Comparison of ENCODE assay signal across 10 mouse cellular contexts in genomic region chr10:121386347-121386746, GRCm38 (mm10). TPM values are rescaled to one million over a fixed set of nuclear protein-coding genes. Genes with fewer than 3 reads are reported as not detected.
DNase-seq lines count a peak whose midpoint lies in the region; ATAC-seq and TF ChIP-seq lines count a peak whose summit lies in the region.
"Had no signal": no experiment of that assay in that cellular context is flagged by ENCODE, and none has a peak within 500 bp of the region (broad histone marks: within the 10 kb centered on the region; RNA-seq: fewer than 3 reads in every experiment).

No protein-coding gene starts in this region.

- no peaks in the 10 kb centered on the region for H3K9me3 ChIP-seq in heart, embryonic 11.5 days (replicated peaks; ENCODE audit: control insufficient read depth, low read length)
- H3K9me3 ChIP-seq in neural tube, embryonic 11.5 days (ENCODE audit: control insufficient read depth, low read length), result no peaks in the 10 kb centered on the region
- no peaks in the 10 kb centered on the region for H3K9me3 ChIP-seq in neural tube, embryonic 15.5 days (replicated peaks)
- H3K9me3 ChIP-seq in hindbrain, postnatal 0 days (ENCODE audit: low read length), result no peaks in the 10 kb centered on the region
- H3K9me3 ChIP-seq: liver, embryonic 15.5 days had no signal

- peak overlapping the region; percentile 38; the same call in 1 of the 2 replicates for H3K27ac ChIP-seq in heart, embryonic 11.5 days (ENCODE audit: low read depth, low read length)
- no peak overlapping the region for H3K27ac ChIP-seq in neural tube, embryonic 11.5 days (ENCODE audit: low read depth, low read length)
- H3K27ac ChIP-seq in neural tube, embryonic 15.5 days (replicated peaks), result no peak overlapping the region
- H3K27ac ChIP-seq in hindbrain, postnatal 0 days, result no peak overlapping the region
- H3K27ac ChIP-seq: liver, embryonic 15.5 days had no signal

- H3K36me3 ChIP-seq in heart, embryonic 11.5 days (ENCODE audit: control insufficient read depth, insufficient read depth, low read length), result peaks cover 11% of the 10 kb centered on the region
- H3K36me3 ChIP-seq in neural tube, embryonic 11.5 days (ENCODE audit: control insufficient read depth, insufficient read depth, low read length), result peaks cover 3% of the 10 kb centered on the region
- H3K36me3 ChIP-seq in neural tube, embryonic 15.5 days, result peaks cover 91% of the 10 kb centered on the region
- peaks cover 75% of the 10 kb centered on the region for H3K36me3 ChIP-seq in hindbrain, postnatal 0 days (ENCODE audit: insufficient read depth, low read length)

- DNase-seq in heart, postnatal 4 days, result no peak
- peak; percentile 29 for DNase-seq in neural tube, embryonic 11.5 days (ENCODE audit: low spot score)
- DNase-seq in hindbrain, postnatal 0 days (ENCODE audit: low spot score), result peak; percentile 28
- no peak for DNase-seq in layer of hippocampus, adult 9-10 months (ENCODE audit: low spot score)
- DNase-seq in spleen, adult 12 weeks (ENCODE audit: low spot score), result no peak
- DNase-seq: layer of hippocampus, adult 9-11 months had no signal

- H3K4me1 ChIP-seq in heart, embryonic 11.5 days (ENCODE audit: control insufficient read depth, insufficient read depth, low read length), result peaks cover 19% of the 10 kb centered on the region
- H3K4me1 ChIP-seq in neural tube, embryonic 11.5 days (ENCODE audit: control insufficient read depth, insufficient read depth, low read length), result no peaks in the 10 kb centered on the region
- H3K4me1 ChIP-seq in neural tube, embryonic 15.5 days, result no peaks in the 10 kb centered on the region
- no peaks in the 10 kb centered on the region for H3K4me1 ChIP-seq in hindbrain, postnatal 0 days (ENCODE audit: insufficient read depth, low read length)
- H3K4me1 ChIP-seq: liver, embryonic 15.5 days had no signal

- 23% methylated on average over 9 of the region's 9 CpGs for WGBS in heart, embryonic 11.5 days (ENCODE audit: insufficient replicate concordance)
- WGBS in neural tube, embryonic 11.5 days, result 70% methylated on average over 9 of the region's 9 CpGs
- 65% methylated on average over 9 of the region's 9 CpGs for WGBS in neural tube, embryonic 15.5 days
- WGBS in hindbrain, postnatal 0 days, result 62% methylated on average over 9 of the region's 9 CpGs

- H3K4me2 ChIP-seq in heart, embryonic 11.5 days, result no peak overlapping the region
- no peak overlapping the region for H3K4me2 ChIP-seq in neural tube, embryonic 11.5 days (ENCODE audit: low read depth)
- H3K4me2 ChIP-seq in neural tube, embryonic 15.5 days, result no peak overlapping the region
- H3K4me2 ChIP-seq in hindbrain, postnatal 0 days (ENCODE audit: low read depth, low read length), result no peak overlapping the region
- H3K4me2 ChIP-seq: liver, embryonic 15.5 days had no signal

- no peak for ATAC-seq in heart, embryonic 11.5 days (replicated peaks; ENCODE audit: insufficient number of reproducible peaks, low FRiP score, low TSS enrichment)
- no peak for ATAC-seq in neural tube, embryonic 11.5 days (ENCODE audit: insufficient read depth, low FRiP score, low TSS enrichment)
- no peak for ATAC-seq in neural tube, embryonic 15.5 days (ENCODE audit: low FRiP score)
- 0 out of 2 replicates have a peak, but pooled peaks have one; percentile 27 for ATAC-seq in hindbrain, postnatal 0 days
- ATAC-seq: activated CD4-positive, CD25-positive, alpha-beta regulatory T cell, adult 4 months had no signal

- no peak overlapping the region for H3K4me3 ChIP-seq in heart, embryonic 11.5 days (ENCODE audit: low read depth, low read length)
- no peak overlapping the region for H3K4me3 ChIP-seq in neural tube, embryonic 11.5 days (ENCODE audit: low read depth, low read length)
- H3K4me3 ChIP-seq in neural tube, embryonic 15.5 days (replicated peaks), result no peak overlapping the region
- H3K4me3 ChIP-seq in hindbrain, postnatal 0 days (ENCODE audit: low read length), result no peak overlapping the region
- H3K4me3 ChIP-seq: liver, embryonic 15.5 days had no signal

- no peak for TF ChIP-seq CTCF in hindbrain, postnatal 0 days (IDR thresholded peaks at IDR 0.05; ENCODE audit: low read depth)

- H3K9ac ChIP-seq in heart, embryonic 11.5 days (ENCODE audit: low read depth, low read length), result no peak overlapping the region
- no peak overlapping the region for H3K9ac ChIP-seq in neural tube, embryonic 11.5 days (ENCODE audit: low read length)
- no peak overlapping the region for H3K9ac ChIP-seq in neural tube, embryonic 15.5 days (replicated peaks)
- no peak overlapping the region for H3K9ac ChIP-seq in hindbrain, postnatal 0 days (replicated peaks; ENCODE audit: low read length)
- H3K9ac ChIP-seq: liver, embryonic 15.5 days had no signal

- no peaks in the 10 kb centered on the region for H3K27me3 ChIP-seq in heart, embryonic 11.5 days (ENCODE audit: control insufficient read depth, insufficient read depth, low read length)
- no peaks in the 10 kb centered on the region for H3K27me3 ChIP-seq in neural tube, embryonic 11.5 days (ENCODE audit: control insufficient read depth, insufficient read depth, low read length)
- no peaks in the 10 kb centered on the region for H3K27me3 ChIP-seq in neural tube, embryonic 15.5 days (replicated peaks)
- no peaks in the 10 kb centered on the region for H3K27me3 ChIP-seq in hindbrain, postnatal 0 days (ENCODE audit: insufficient read depth, low read length)
- H3K27me3 ChIP-seq: liver, embryonic 15.5 days had no signal

RNA-seq across cellular contexts. Expression of gene Gns, which starts 21.5 kb away (rescaled TPM):
- polyA plus RNA-seq in heart, embryonic 11.5 days (2014; fragmentation: Nextera tagmentation; extraction: Ambion mirVana), result 33.6 and 38.3 TPM in 2 replicates
- total RNA-seq in heart, postnatal 4 days (2021), result 10 to 100 TPM; 66.2 to 66.9 TPM
- 52.5 and 53.5 TPM in 2 replicates for polyA plus RNA-seq in neural tube, embryonic 11.5 days (2014; fragmentation: Nextera tagmentation; extraction: Ambion mirVana)
- polyA plus RNA-seq in neural tube, embryonic 15.5 days (2015; fragmentation: Nextera tagmentation; extraction: Ambion mirVana), result 39.8 and 41.5 TPM in 2 replicates
- 87.5 and 93.8 TPM in 2 replicates for total RNA-seq in hindbrain, postnatal 0 days (2014; rRNA removed)
- polyA plus RNA-seq in hindbrain, postnatal 0 days (2015; fragmentation: Nextera tagmentation; extraction: Ambion mirVana), result 38.2 and 39.5 TPM in 2 replicates

RNA-seq across cellular contexts. Expression of gene Tbc1d30, which starts 35.3 kb away (rescaled TPM):
- polyA plus RNA-seq in heart, embryonic 11.5 days (2014; fragmentation: Nextera tagmentation; extraction: Ambion mirVana), result 1.1 and 1.5 TPM in 2 replicates
- total RNA-seq in heart, postnatal 4 days (2021), result 1 to 10 TPM; 3.7 to 4.9 TPM
- 4.1 and 5.3 TPM in 2 replicates for polyA plus RNA-seq in neural tube, embryonic 11.5 days (2014; fragmentation: Nextera tagmentation; extraction: Ambion mirVana)
- polyA plus RNA-seq in neural tube, embryonic 15.5 days (2015; fragmentation: Nextera tagmentation; extraction: Ambion mirVana), result 16.2 and 18.2 TPM in 2 replicates
- total RNA-seq in hindbrain, postnatal 0 days (2014; rRNA removed), result 47.5 and 55.6 TPM in 2 replicates
- polyA plus RNA-seq in hindbrain, postnatal 0 days (2015; fragmentation: Nextera tagmentation; extraction: Ambion mirVana), result 9.6 and 10.4 TPM in 2 replicates

Comparison
In these comparisons a context has a peak if more than half of its experiments do, and no peak if none do; other contexts are left out.
1. DNase-seq: peak in neural tube, embryonic 11.5 days (single experiment) and hindbrain, postnatal 0 days (single experiment); none in heart, postnatal 4 days (single experiment), layer of hippocampus, adult 9-10 months (single experiment) and spleen, adult 12 weeks (single experiment).